Mouse (Mus musculus) lung, postnatal 14 days (tissue): ENCODE measurements around the gene Hyal1.

Experiments
- DNase-seq: peaks from one replicate; pipeline ENCODE4 v3.0.0; 2021

Gene Hyal1

DNA sequence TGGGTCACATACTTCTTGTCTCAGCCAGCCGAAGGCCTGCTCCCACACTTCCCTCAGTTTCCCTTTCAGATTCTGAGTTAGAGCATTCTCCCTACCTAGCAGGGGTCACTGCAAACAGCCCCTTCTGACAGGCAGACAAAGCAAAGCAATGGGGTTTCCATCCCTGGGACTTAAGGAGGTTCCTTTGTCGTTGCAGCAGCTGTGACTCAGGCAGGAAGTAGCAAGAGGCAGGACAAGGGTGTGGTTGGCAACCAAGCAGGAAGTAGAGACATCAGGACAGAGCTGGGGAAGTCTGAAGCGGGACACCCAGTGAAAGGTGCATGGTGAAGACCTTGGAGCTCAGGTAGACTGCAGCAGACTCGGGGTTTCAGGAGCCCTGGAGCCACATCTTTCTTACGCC, 47.8 kb downstream of the Hyal1 start:
- no peak for DNase-seq

DNA sequence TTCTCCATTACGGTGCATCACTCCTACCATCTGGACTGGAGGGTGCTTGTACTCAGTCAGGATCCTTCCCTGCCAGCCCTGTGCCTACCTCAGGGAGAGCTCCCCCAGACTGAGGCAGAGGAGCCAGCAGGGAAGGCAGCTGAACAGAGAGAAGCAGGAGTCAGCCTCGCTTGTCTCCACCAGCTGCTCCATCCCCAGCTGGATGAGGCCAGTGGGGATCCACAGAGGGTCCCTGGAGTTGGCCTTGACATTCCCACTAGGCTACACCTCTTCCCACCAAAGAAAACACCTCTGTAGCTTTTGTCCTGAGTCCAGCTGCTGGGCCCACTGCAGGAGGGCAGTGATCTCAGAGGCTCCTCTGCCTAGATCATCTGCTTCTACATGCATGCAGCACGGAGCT, 48.2 kb downstream of the Hyal1 start:
- no peak for DNase-seq

DNA sequence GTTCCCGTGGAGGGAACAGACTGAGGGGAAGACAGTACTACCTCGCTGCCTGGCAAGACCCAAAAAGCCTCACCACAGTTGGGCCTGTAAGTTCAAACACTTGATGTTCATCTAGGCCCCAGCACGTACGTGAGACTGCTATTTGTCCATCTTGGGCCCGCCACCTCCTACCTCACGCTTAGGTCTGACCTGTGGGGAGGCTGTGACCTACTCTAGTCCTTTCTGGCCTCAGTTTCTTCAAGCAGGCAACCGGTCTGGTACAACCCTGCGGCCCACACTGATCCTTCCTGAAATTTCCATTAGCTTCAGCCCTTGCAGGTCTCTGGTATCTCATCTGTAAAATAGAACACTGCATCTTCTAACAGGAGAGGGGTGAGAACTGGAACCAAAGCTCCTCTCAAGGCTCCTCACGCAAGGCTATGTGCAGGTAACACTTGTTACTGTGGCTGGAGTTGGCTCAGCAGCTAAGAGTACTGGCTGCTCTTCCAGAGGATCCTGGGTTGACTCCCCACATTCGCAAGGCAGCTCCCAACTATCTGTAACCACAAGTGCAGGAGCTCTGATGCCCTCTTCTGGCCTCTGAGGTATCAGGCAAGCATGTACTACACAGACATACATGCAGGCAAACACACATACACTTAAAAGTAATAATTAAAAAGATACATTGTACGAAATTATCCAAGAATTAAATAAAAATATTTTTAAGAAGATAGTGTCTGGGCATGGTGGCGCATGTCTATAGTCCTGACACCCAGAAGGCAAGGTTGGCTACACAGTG, 48.8 kb downstream of the Hyal1 start:
- no peak for DNase-seq

DNA sequence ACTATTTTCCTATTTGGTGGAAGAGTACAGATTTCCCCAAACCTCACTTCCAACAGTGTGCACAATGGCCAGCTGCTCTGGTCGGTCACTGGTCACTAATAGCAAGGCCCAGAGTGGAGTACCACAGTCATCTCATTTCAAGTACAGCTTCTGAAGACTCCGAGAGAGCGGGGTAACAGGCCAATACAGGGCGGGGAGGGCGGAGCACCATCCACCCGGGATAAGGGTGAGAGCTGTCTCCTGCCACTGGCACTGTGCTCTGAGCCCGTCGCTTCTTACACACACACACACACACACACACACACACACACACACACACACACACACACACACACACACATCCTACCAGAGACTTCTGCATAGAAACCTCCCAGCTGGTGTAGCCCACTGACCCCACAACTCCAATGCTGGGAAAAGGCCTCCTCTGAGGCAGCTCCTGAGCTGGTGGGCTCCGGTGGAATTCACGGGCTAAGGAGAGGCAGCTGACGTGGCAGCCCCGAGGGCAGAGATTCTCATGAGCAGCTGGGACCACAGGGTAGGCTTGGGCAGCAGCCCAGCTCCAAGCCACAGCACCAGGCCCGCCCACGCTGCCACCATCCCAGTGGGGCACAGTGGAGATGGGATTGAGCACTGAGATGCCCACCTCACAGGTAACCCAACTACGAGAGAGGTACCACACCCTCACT, 49.6 kb downstream of the Hyal1 start:
- DNase-seq, result no peak

DNA sequence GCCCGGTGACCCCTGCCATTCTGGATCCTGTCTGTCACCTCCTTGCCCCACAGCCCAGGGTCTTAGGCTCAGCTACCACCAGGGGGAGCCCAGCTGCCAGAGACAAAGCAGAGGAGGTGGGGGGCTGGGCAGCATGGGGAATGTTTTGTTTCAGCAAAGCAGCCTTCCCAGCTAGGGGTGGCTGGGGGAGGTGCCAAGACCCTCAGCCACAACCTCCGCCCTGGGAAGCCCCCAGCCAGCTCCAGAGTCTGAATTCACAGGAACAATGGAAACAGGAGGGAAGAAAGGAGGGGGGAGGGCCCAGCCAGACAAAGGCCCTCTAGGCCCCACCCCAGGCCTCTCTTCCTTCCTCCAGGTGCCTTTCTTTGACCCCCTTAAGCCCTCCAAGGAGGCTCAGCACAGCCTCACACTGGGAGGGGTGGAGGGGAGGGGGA, 50.1 kb downstream of the Hyal1 start:
- DNase-seq, result peak; percentile 92

DNA sequence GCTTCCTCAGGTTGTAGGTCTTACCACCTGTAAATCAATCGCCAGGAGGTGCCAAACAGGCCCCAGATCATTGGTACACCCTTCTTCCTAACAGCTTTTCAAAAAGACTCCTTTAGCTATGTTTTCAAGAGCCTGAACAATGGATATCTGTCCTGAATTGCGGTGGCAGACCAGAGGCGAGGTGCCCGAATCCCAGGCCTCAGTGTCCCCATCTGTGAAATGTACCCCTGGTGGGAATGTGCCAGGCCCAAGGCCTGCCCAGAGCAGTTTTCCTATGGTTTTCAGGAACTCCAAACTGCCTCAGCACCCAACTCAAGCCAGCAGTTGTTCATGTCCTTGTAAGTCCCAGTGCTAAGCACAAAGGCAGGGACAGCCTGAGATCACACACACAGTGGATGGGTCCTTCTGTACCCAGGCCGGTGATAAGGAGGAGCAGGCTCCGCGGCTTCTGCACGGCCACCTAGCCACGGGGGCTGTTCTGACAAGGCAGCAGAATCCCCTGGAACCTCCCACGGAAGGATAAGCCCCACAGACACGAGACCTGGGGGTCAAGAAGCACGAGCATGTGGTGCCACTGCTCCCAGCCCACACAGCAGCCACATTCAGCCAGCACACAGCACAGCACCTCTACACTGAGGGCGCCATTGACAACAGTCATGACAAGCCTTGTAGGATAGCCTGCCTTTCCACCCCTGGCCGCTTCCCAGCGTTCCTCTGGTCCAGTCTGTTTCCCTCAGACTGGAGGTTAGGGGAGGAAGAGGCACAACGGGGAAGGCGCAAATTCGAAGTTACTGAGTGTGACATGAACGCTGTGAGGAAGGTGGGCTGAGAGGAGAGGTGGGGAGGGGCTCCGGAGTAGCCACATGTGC, 50.9 kb downstream of the Hyal1 start:
- no peak for DNase-seq

DNA sequence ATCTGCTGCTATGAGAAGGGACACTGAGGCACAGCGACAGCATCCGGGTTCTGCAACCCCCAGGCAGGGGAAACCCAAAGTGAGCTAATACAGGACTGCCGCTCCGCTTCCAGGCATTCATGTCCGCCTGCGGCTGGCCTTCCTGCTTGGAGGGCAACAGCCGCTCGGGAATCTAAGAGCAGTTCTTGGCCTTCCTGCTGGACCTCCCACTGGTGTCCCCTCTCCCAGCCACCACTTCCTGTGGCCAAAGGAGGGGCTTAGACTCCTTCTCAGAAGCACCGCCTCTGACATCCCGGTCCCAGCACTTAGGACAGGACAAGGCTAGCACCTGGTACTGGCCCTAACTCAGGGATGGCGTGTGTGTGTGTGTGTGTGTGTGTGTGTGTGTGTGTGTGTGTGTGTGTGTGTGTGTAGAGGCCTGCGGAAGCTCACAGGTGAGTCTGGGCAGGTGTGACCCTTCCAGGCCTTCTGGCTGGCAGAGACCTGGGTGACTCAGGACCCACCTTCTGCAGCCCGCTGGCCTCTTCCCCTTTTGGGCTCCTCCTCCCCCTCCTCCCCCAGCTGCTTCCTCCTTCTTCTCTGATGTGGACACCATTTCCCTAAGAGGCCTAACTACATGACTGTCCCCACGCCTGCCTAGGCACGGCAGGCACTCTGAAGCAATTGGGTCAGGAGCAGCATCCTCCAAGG, 52.1 kb downstream of the Hyal1 start:
- DNase-seq, result peak; percentile 59

DNA sequence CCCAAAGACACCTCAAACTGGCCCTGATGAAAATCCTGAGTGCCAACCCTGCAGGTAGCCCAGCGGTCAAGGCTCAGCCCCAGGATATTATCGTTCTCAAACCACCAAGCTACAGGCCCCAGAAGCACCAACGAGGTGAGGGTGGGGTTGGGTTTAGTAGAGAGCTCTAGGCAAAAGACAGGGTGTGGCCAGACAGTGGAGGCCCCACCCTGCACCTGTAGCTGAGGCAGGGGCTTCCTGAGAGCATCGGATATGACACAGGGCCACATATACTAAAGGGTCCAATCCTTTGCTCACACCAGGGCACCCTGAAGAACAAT, 52.6 kb downstream of the Hyal1 start:
- no peak for DNase-seq

DNA sequence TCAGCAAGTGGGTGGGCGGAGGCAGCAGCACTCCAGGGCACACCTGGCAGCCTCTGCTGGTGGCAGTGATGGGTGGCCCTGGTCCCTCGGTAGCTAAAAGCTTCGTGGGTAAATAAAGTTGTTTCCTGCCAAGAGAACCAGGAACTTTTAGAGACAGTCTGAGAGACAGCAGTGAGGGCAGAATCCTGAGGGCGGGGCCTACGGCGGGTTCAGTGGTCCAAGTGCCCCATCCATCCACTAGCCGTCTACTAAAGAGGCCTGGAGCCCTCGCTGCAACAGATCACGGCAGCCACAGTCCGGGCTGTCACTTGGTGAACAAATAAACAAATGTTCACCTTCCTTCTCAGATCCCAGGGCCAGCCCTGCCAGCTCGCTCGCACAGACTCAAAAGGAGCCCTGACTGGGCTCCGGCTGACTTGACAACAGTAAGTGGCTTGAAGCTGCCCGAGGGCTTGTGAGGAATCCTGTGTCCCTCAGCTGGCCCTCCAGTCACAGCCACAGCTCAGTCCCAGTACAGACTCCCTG, 53.2 kb downstream of the Hyal1 start:
- DNase-seq, result no peak

DNA sequence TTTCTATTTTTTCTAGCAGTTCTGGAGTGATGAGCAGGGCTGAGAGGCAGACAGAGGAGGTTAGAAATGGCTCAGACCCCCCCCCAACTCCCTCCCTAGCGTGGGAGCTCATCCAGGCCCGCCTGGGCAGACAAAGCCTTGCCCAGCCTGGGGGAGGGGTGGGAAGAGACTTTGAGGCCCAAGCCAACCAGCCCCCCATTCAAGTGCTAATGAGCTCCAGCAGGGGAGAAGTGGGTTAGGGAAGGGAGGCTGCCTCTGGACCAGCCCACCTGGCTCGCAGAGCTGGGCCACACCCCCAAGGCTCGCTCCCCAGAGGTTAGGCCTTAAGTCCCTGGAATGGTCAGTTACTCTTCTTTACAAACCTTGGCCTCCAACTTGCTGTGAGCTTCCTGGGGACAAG, 53.8 kb downstream of the Hyal1 start:
- no peak for DNase-seq
